Mouse (Mus musculus) frontal cortex, postnatal 25 days (tissue): ENCODE results near the gene Dbi.

Experiments used
- DNase-seq, 2 experiments: peaks; one replicate each; pipeline ENCODE4 v3.0.0; 2022; ENCODE audit warnings: low spot score in 2 of 2

Dbi gene

GRCm38 (mm10) chr1:120121930-120122530 is 1.2 kb upstream of the Dbi start:
- DNase-seq = no peak

- no peak for DNase-seq
Observed at GRCm38 (mm10) chr1:120120141-120120968, 523 bp downstream of the Dbi start.

DNA sequence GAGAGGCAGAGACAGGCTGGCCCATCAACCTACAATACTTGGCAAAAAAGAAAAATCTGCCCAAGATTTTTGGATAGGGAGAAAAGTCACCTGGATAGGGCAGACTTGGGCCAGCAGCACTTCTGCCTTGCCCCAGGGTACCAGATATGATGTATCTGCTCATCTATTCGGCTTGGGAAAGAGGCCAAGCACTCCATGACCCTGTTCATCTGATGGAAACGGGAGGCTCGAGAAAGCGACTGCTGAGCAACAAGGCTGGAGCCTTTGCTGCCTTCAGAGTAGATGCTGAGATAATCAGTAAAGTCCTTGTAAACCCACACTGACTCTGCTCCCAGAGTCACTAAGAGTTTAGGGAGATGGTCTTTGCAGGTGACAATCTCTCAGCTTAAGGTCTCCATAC is 1.5 kb downstream of the Dbi start:
- no peak for DNase-seq

GRCm38 (mm10) chr1:120118854-120119253 is 2.0 kb downstream of the Dbi start:
- DNase-seq = no peak

- no peak for DNase-seq
Observed at GRCm38 (mm10) chr1:120116106-120116505, 4.8 kb downstream of the Dbi start.

GRCm38 (mm10) chr1:120115671-120116081 is 5.2 kb downstream of the Dbi start:
- peak in 1 of 2 experiments; percentile 52 for DNase-seq

GRCm38 (mm10) chr1:120112251-120113187 is 8.4 kb downstream of the Dbi start:
- no peak for DNase-seq

- DNase-seq = no peak
Observed at GRCm38 (mm10) chr1:120111766-120112165, 9.1 kb downstream of the Dbi start.

DNA sequence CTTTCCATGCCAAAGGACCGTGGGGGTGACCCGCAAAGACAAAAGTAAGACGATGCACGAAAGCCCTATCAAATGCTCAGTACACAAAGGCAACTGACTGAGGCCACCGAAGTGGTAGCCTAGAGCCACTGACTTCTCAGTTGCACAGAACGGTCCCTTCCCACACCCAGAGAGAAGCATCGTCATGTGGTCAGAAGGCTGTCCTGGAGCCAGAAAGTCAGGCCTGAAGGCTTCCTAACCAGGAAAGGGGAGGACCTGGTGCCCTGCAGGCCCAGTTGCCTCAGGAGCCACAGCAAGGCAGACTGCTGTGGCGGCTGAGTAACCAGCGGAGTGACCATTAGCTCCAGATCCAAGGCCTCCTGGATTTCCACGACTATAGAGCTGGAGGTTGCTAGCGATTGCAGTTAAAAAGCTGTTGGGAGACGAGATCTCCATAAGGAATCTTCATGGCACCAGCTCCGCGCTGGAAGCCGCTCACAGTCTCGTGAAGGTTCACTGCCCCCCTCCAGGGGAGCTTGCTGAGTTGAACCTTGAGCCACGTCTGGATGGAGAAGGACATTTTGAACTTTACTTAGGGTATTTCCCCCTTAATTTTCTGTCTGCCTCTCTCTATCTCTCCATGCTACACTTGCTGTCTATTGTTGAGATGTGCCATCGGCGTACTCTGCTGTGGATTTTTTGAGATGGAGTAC is 11.0 kb downstream of the Dbi start:
- DNase-seq = no peak

- no peak for DNase-seq
Observed at GRCm38 (mm10) chr1:120105556-120105959, 15.3 kb downstream of the Dbi start.

DNA sequence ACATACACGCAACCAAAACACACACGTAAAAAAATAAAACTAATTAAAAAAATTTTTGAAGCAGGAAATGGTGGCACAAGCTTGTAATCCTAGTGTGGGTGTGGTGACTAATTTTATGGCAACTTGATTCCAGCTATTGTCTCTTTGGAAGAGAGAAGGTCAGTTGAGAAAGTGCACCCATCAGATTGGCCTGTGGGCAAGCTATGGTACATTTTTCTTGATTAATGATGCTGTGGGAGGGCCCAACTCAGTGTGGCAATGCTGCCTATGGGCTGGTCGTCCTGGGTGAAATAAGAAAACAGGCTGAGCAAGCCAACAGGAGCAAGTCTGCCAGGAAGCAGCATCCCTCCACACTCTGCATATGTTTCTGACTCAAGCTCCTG is 19.7 kb downstream of the Dbi start:
- DNase-seq = no peak

GRCm38 (mm10) chr1:120100456-120101226 is 20.2 kb downstream of the Dbi start:
- no peak for DNase-seq

DNA sequence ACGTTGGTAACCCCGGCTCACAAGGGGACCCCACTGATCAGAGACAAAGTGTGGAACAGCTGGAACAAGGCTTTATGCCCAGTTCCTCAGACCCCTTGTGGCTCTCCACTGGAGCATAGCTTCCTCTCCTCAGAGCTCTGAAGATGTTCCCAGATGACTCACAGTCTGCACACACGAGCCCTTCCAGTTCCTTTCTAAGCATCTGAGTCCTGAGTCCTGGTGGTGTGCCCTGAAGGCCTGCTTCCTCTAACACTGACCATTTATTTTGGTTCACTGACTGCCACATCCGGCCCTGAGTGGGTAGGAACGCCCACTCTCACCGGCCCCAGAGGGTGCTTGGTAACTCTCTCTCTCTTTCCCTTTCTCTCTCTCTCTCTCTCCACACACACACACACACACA is 21.4 kb downstream of the Dbi start:
- DNase-seq = no peak

GRCm38 (mm10) chr1:120098327-120098726 is 22.6 kb downstream of the Dbi start:
- peak; percentile 71 to 78 for DNase-seq

GRCm38 (mm10) chr1:120094920-120095319 is 26.0 kb downstream of the Dbi start:
- no peak for DNase-seq

DNA sequence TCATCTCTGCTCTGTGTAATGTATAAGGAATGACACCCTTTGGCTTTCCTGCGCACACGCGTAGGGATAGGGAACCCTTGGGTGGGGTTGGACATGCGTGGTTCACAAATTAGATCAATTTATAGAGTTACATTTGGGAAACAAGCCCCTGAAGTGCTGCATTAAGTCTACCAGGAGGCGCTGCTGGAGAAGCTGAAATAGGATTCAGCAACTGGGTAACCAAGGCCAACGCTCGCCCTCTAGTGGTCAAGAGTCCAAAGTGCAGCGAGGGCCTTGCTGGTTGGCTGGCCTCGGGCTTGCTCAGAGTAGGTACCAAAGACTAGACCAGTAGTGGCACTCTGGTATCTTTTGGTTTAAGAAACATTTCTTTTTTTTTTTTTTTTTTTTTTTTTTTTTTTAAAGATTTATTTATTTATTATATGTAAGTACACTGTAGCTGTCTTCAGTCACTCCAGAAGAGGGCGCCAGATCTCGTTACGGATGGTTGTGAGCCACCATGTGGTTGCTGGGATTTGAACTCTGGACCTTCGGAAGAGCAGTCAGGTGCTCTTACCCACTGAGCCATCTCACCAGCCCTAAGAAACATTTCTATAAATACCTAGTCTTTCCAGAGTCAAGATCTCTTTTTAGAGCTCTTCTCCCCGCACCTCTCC is 27.3 kb downstream of the Dbi start:
- DNase-seq = peak; percentile 84

DNA sequence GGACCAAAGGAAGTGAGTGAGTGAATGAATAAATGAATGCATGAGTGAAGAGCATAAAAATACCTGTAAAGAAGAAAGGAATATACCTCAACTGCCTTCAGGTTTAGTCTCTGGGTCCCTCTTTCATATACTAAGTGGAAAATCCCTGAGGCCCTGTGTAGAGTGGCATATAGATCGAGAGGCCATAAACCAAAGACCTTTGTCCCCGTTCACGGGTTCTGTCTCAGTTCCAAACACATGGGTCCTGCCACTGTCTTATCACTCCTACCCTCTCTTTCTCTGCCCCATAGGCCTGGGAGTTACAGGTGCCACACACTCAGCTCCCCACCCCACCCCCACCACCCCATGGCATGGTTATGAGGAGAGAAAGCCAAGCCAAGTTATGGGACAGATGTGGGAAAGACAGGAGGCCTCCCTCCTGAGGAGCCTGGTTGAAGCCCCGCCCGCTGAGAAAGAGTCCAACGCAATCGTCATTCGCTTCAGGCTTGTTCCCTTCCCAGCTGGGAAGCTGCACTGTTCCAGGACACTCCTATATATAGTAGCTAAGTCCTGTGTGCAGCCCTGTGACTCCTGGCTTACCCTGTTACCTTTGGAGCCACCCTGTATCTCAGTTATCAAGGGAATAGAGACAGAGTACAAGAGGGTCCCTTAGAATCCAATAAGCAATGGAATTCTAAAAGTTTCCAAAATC is 29.9 kb downstream of the Dbi start:
- DNase-seq = no peak

DNA sequence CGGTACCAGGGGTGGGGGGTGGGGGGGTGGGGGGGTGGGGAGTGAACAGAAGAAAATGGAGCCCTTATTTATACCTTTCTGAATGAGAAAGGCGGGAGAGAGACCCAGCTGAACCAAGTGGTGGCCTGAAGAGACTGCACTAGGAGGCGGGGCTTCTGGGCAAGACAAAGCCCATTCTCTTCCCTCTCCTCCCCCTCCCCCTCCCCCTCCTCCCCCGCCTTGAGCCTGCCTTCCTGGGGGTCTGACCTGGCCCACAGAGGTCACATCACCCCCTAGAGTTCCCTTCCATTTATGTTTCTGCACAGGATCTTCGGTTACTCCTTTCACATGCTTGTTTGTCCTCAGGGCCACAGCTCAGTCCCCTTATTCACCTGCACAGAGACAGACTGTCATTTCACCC is 31.7 kb downstream of the Dbi start:
- DNase-seq = no peak

GRCm38 (mm10) chr1:120086644-120087043 is 34.2 kb downstream of the Dbi start:
- no peak for DNase-seq

DNA sequence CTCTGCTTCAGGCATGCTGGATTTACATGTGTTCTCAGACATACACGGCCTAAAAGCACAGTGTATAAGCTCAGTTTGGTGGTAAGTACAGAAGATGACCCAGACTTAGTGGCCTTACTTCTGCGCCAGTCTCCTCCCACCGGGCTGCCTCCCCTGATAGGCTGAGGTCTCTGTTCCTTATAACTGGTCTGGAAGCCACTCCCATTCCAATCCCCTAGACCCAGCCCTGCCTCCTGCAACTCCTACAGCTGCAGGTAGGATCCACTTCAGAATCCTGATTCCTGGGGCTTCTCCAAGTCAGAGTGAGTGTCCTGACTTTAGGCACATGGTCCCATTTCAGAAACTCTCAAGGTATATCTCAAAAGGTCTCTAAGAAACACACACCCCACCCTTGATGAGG is 35.2 kb downstream of the Dbi start:
- DNase-seq = no peak
